ENCODE assay signal across 8 mouse cellular contexts in genomic region chr19:45014335-45014971, GRCm38 (mm10). TPM values are rescaled to one million over a fixed set of nuclear protein-coding genes. Genes with fewer than 3 reads are reported as not detected.
DNase-seq lines count a peak whose midpoint lies in the region; ATAC-seq and TF ChIP-seq lines count a peak whose summit lies in the region.

Gene Lzts2, plus strand, starts transcription at chr19:45014414.

- H3K4me3 ChIP-seq in thymus, adult 2 months (ENCODE audit: control insufficient read depth, insufficient read depth, low read length) = peak within 1 kb of the TSS; percentile 58
- H3K4me3 ChIP-seq in embryonic facial prominence, embryonic 11.5 days (ENCODE audit: low read depth, low read length) = peak within 1 kb of the TSS; percentile 78
- peak within 1 kb of the TSS; percentile 58 to 79 for H3K4me3 ChIP-seq in heart, embryonic 14.5 days (ENCODE audit: control insufficient read depth in 1 of 2, insufficient read depth in 1 of 2, low read depth in 1 of 2, low read length in 2 of 2)
- H3K4me3 ChIP-seq in lung, embryonic 16.5 days (ENCODE audit: low read length) = peak within 1 kb of the TSS; percentile 69

- no peak for DNase-seq in thymus, adult 2 months
- DNase-seq in thymus, postnatal 10 days (ENCODE audit: low spot score in 2 of 2) = no peak
- peak; percentile 60 for DNase-seq in embryonic facial prominence, embryonic 11.5 days (ENCODE audit: low spot score)
- DNase-seq in kidney, postnatal 10 days = peak; percentile 52
- DNase-seq in right cerebral cortex, postnatal 14 days = no peak
- DNase-seq in spleen, postnatal 4 days (ENCODE audit: low spot score in 2 of 2) = no peak

- 8% methylated on average over 10 of the region's 10 CpGs for WGBS in thymus, adult 2 months
- WGBS in embryonic facial prominence, embryonic 11.5 days = 5% methylated on average over 10 of the region's 10 CpGs
- WGBS in heart, embryonic 14.5 days = 8% methylated on average over 10 of the region's 10 CpGs
- 8% methylated on average over 10 of the region's 10 CpGs for WGBS in lung, embryonic 16.5 days

- H3K4me1 ChIP-seq in thymus, adult 2 months (replicated peaks; ENCODE audit: control insufficient read depth, insufficient read depth, low read length) = peaks cover 34% of the 10 kb centered on the region
- no peaks in the 10 kb centered on the region for H3K4me1 ChIP-seq in embryonic facial prominence, embryonic 11.5 days (ENCODE audit: control insufficient read depth, insufficient read depth, low read length)
- peaks cover 16 to 24% of the 10 kb centered on the region in 2 experiments for H3K4me1 ChIP-seq in heart, embryonic 14.5 days (ENCODE audit: control insufficient read depth in 2 of 2, insufficient read depth in 2 of 2, low read length in 2 of 2)
- H3K4me1 ChIP-seq in lung, embryonic 16.5 days (replicated peaks; ENCODE audit: control insufficient read depth, insufficient read depth, low read length) = peaks cover 32% of the 10 kb centered on the region

- peak within 1 kb of the TSS; percentile 90 for H3K4me2 ChIP-seq in embryonic facial prominence, embryonic 11.5 days (ENCODE audit: low read depth, low read length)
- peak within 1 kb of the TSS; percentile 98 for H3K4me2 ChIP-seq in heart, embryonic 14.5 days (ENCODE audit: low read length)
- peak within 1 kb of the TSS; percentile 97 for H3K4me2 ChIP-seq in lung, embryonic 16.5 days (ENCODE audit: low read depth, low read length)

- H3K27ac ChIP-seq in thymus, adult 2 months (ENCODE audit: control insufficient read depth, insufficient read depth, low read length) = peak within 1 kb of the TSS; percentile 37; the same call in 1 of the 2 replicates
- peak within 1 kb of the TSS; percentile 97 for H3K27ac ChIP-seq in embryonic facial prominence, embryonic 11.5 days (replicated peaks; ENCODE audit: low read depth, low read length)
- peak within 1 kb of the TSS; percentile 100 for H3K27ac ChIP-seq in heart, embryonic 14.5 days (replicated peaks in 1 of 2; ENCODE audit: control insufficient read depth in 1 of 2, insufficient read depth in 1 of 2, low read depth in 2 of 2, low read length in 2 of 2)
- peak within 1 kb of the TSS; percentile 100 for H3K27ac ChIP-seq in lung, embryonic 16.5 days (ENCODE audit: low read length)

- no peaks in the 10 kb centered on the region for H3K9me3 ChIP-seq in embryonic facial prominence, embryonic 11.5 days (replicated peaks; ENCODE audit: control insufficient read depth, low read length)
- no peaks in the 10 kb centered on the region for H3K9me3 ChIP-seq in heart, embryonic 14.5 days (ENCODE audit: control insufficient read depth, low read length)
- no peaks in the 10 kb centered on the region for H3K9me3 ChIP-seq in lung, embryonic 16.5 days (ENCODE audit: control insufficient read depth, low read length)

- H3K36me3 ChIP-seq in thymus, adult 2 months (ENCODE audit: control insufficient read depth, insufficient read depth, low read length) = no peaks in the 10 kb centered on the region
- peaks cover 6% of the 10 kb centered on the region for H3K36me3 ChIP-seq in embryonic facial prominence, embryonic 11.5 days (replicated peaks; ENCODE audit: control insufficient read depth, insufficient read depth, low read depth, low read length)
- peaks cover 34% of the 10 kb centered on the region for H3K36me3 ChIP-seq in heart, embryonic 14.5 days (ENCODE audit: control insufficient read depth, insufficient read depth, low read length)
- peaks cover 19% of the 10 kb centered on the region for H3K36me3 ChIP-seq in lung, embryonic 16.5 days (ENCODE audit: control insufficient read depth, insufficient read depth, low read length)

- H3K9ac ChIP-seq in embryonic facial prominence, embryonic 11.5 days (replicated peaks; ENCODE audit: low read length) = peak within 1 kb of the TSS; percentile 76
- peak within 1 kb of the TSS; percentile 96 for H3K9ac ChIP-seq in heart, embryonic 14.5 days (ENCODE audit: low read length)
- peak within 1 kb of the TSS; percentile 90 for H3K9ac ChIP-seq in lung, embryonic 16.5 days (ENCODE audit: low read length)

- no peak for ATAC-seq in embryonic facial prominence, embryonic 11.5 days (replicated peaks; ENCODE audit: insufficient number of reproducible peaks, low FRiP score, low TSS enrichment, low read depth)
- ATAC-seq in heart, embryonic 14.5 days (ENCODE audit: insufficient number of reproducible peaks, insufficient read depth, low FRiP score, low read depth) = no peak
- ATAC-seq in lung, embryonic 16.5 days (ENCODE audit: low read depth) = no peak

- TF ChIP-seq POLR2A in thymus, adult 2 months (IDR thresholded peaks at IDR 0.05; ENCODE audit: control insufficient read depth, extremely low read depth, insufficient read depth, low read length, poor library complexity) = no peak

- no peaks in the 10 kb centered on the region; the same call in 1 of the 2 replicates for H3K27me3 ChIP-seq in thymus, adult 2 months (ENCODE audit: control insufficient read depth, insufficient read depth, low read length)
- H3K27me3 ChIP-seq in embryonic facial prominence, embryonic 11.5 days (ENCODE audit: control insufficient read depth, insufficient read depth, low read length) = no peaks in the 10 kb centered on the region
- H3K27me3 ChIP-seq in heart, embryonic 14.5 days (ENCODE audit: control insufficient read depth, insufficient read depth, low read length) = no peaks in the 10 kb centered on the region
- no peaks in the 10 kb centered on the region for H3K27me3 ChIP-seq in lung, embryonic 16.5 days (ENCODE audit: control insufficient read depth, insufficient read depth, low read depth, low read length)

- TF ChIP-seq CTCF in thymus, adult 2 months (IDR thresholded peaks at IDR 0.05; ENCODE audit: borderline replicate concordance, control insufficient read depth, extremely low read depth, insufficient read depth, low read length, poor library complexity) = no peak

RNA-seq across cellular contexts. Expression of gene Lzts2, which starts in this region (rescaled TPM):
- polyA plus RNA-seq in thymus, adult 2 months (2012; rRNA removed) = 37.6 and 41.2 TPM in 2 replicates
- 53.2 and 57.8 TPM in 2 replicates for polyA plus RNA-seq in embryonic facial prominence, embryonic 11.5 days (2014; fragmentation: Nextera tagmentation; extraction: Ambion mirVana)
- polyA plus RNA-seq in heart, embryonic 14.5 days (2014; fragmentation: Nextera tagmentation; extraction: Ambion mirVana) = 39.5 and 42.2 TPM in 2 replicates
- 50.1 and 51.6 TPM in 2 replicates for polyA plus RNA-seq in lung, embryonic 16.5 days (2015; fragmentation: Nextera tagmentation; extraction: Ambion mirVana)

Comparison
In these comparisons a context has a peak if more than half of its experiments do, and no peak if none do; other contexts are left out.
1. DNase-seq: peak in embryonic facial prominence, embryonic 11.5 days (single experiment) and kidney, postnatal 10 days (single experiment); none in thymus, adult 2 months (single experiment), thymus, postnatal 10 days (0 of 2), right cerebral cortex, postnatal 14 days (single experiment) and spleen, postnatal 4 days (0 of 2).
2. H3K27ac ChIP-seq: peak in every context shown above with its lines; median percentile 100 in heart, embryonic 14.5 days; 100 in lung, embryonic 16.5 days; 97 in embryonic facial prominence, embryonic 11.5 days; 37 in thymus, adult 2 months.
3. Peak in every context shown above with its lines, with median percentiles within 50 percentile points of each other: H3K4me3 ChIP-seq, H3K4me2 ChIP-seq and H3K9ac ChIP-seq.